Mouse (Mus musculus) liver, embryonic 12.5 days (tissue): ENCODE measurements at regions not wholly inside any gene's neighbourhood (a gene's known extent, or its start where the extent isn't known, plus 50 kb on each side); places are given as distances from the start of the nearest gene placed in this dataset.

Experiments used
- ATAC-seq: fragments of 200-750 bp; cut with Nextera tagmentation; 2 replicates; pipeline ENCODE4 v1.8.0; 2017; ENCODE audit warnings: moderate number of reproducible peaks, mild to moderate bottlenecking, moderate library complexity
- H3K27ac ChIP-seq: fragments of 300-500 bp; sonication (generic); 2 replicates; pipeline ENCODE4 v1.5.1; 2016; ENCODE audit warnings: mild to moderate bottlenecking
- H3K27me3 ChIP-seq: fragments of 300-500 bp; sonication (generic); replicated peaks from 2 replicates; pipeline ENCODE4 v1.6.1; 2016; ENCODE audit warnings: mild to moderate bottlenecking, moderate library complexity
- H3K36me3 ChIP-seq: fragments of 300-500 bp; sonication (generic); 2 replicates; pipeline ENCODE4 v1.6.1; 2016; ENCODE audit warnings: mild to moderate bottlenecking, moderate library complexity
- H3K4me1 ChIP-seq: fragments of 300-500 bp; sonication (generic); 2 replicates; pipeline ENCODE4 v1.6.1; 2016
- H3K4me2 ChIP-seq: fragments of 300-500 bp; sonication (generic); 2 replicates; pipeline ENCODE4 v1.6.1; 2016; ENCODE audit warnings: mild to moderate bottlenecking, moderate library complexity
- H3K4me3 ChIP-seq: fragments of 300-500 bp; sonication (generic); 2 replicates; pipeline ENCODE4 v1.5.1; 2016; ENCODE audit warnings: mild to moderate bottlenecking, moderate library complexity
- H3K9ac ChIP-seq: fragments of 300-500 bp; sonication (generic); 2 replicates; pipeline ENCODE4 v1.6.1; 2016; ENCODE audit warnings: mild to moderate bottlenecking, moderate library complexity
- H3K9me3 ChIP-seq: fragments of 300-500 bp; sonication (generic); replicated peaks from 2 replicates; pipeline ENCODE4 v1.6.1; 2016; ENCODE audit warnings: mild to moderate bottlenecking, moderate library complexity
- WGBS: fragments of 180-500 bp; shearing (Covaris S2); methylation state at CpG from one replicate; pipeline ENCODE4 v1.1.7; 2016; ENCODE audit not compliant: insufficient replicate concordance; 5-methylcytosine and 5-hydroxymethylcytosine counted together

DNA sequence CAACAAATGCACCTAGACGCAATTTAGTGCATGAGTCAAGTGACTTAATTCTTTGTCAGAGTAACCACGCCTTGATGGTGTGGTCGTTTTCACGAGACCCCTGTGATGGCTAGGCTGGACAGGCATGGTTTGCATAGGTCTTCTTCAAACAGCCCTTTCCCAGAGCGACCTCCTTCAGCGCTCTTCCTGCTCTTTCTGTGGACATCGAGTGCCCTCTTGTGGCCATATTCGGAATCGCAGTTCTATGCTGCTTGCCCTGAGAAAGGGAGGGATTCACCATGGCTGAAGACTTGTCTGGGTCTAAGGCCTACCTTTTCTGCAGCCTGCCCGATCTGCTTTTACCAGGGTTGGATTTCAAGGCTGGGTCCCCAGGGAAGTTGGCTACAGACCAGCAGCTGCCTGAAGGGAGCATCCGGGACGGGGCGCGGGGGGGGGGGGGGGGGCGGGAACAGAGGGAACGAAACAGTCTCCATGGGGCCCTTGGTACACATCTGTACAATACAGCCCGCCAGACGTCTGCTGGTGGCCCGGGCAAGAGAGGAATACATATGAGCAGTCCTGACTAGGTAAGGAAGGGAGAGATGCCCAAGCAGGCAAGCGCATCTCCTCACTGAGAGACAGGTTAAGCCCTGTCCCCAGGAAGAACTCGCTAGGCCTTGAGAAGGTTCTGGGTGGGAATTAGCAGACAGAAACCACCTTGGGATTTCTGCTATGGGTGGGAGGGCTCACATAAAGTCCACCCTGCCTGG, 415.6 kb downstream of the Zfp536 start:
- no peak overlapping the region for H3K4me3 ChIP-seq
- H3K4me1 ChIP-seq = no peaks in the 10 kb centered on the region
- no peak; the same call in 1 of the 2 replicates for ATAC-seq

DNA sequence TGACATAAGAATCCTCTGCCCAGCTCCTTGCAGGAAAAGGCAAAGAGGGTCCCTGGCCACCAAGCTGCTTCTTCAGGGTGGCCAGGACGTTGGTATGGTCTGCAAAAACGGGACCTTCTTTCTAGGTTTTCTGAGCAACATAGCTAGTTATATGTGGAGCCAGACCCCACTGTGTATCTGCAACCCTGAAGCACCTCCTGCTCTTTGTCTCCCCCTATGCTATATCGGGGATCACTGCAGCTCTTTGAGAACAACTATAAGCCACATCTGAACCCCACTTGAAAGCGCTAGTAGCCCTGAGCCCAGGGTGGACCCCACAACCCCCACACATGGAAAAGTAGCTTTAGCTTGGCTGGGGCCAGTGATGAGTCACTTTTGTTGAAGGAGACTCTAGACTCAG, 414.9 kb downstream of the Zfp536 start:
- Histone ChIP-seq H3K27me3 (peaks cover 15% of the 10 kb centered on the region), H3K9me3 (no peaks in the 10 kb centered on the region), H3K36me3 (no peaks in the 10 kb centered on the region), H3K4me3 (no peak overlapping the region), H3K4me1 (no peaks in the 10 kb centered on the region), H3K27ac (no peak overlapping the region), H3K4me2 (no peak overlapping the region), H3K9ac (no peak overlapping the region)
- 50% methylated on average over 4 of the region's 4 CpGs for WGBS
- ATAC-seq = no peak

More for the DNA sequence above, 415.6 kb downstream of the Zfp536 start:
- Histone ChIP-seq H3K27ac (no peak overlapping the region), H3K27me3 (peaks cover 15% of the 10 kb centered on the region), H3K36me3 (no peaks in the 10 kb centered on the region), H3K9me3 (no peaks in the 10 kb centered on the region), H3K9ac (no peak overlapping the region), H3K4me2 (peak overlapping the region; percentile 19; the same call in 1 of the 2 replicates)
- 20% methylated on average over 20 of the region's 21 CpGs for WGBS

DNA sequence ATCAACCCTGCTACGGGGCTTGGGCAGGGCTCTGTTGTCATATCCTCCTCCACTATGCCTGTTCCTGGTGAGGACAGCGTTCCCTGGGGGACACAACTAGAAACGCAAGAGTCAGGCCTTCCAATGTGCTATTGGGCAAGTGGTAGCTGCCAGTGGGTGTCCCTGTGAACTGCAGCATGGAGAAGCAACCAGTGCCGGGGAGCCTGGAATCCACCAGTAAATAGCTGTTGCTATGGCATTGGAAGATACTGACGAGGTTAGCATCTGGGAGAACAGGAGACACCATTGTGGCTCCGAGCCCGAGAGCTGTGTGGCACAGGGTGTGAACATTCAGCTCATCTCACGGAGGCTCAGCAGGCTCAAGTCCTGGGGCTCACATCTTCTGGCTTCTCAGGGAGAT, 414.0 kb downstream of the Zfp536 start:
- peaks cover 15% of the 10 kb centered on the region for H3K27me3 ChIP-seq
- no peaks in the 10 kb centered on the region for H3K4me1 ChIP-seq
- H3K36me3 ChIP-seq = no peaks in the 10 kb centered on the region
- no peak for ATAC-seq
- no peak overlapping the region for H3K4me3 ChIP-seq
- H3K9me3 ChIP-seq = no peaks in the 10 kb centered on the region
- H3K27ac ChIP-seq = no peak overlapping the region
- H3K9ac ChIP-seq = no peak overlapping the region
- H3K4me2 ChIP-seq = no peak overlapping the region
- WGBS = 65% methylated on average over 8 of the region's 8 CpGs

DNA sequence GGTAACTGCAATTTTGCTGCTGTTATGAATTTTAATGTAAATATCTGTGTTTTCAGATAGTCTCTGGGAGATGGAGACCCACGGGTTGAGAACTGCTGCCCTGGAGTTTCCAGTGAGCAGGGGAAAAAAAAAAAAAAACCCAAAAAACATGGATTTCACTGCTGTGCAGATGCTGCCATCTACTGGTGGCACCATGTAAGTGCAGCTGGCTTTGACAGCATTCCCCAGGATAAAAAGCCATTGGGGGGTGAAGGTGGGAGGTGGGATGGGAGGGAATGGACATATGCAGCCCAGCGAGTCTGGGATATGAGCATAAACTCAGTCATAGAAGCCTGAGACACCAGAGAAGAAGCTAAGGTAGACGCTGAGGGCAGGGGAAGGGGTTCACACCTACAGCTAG, 413.3 kb downstream of the Zfp536 start:
- Histone ChIP-seq H3K36me3 (no peaks in the 10 kb centered on the region), H3K27ac (no peak overlapping the region), H3K4me3 (no peak overlapping the region), H3K9ac (no peak overlapping the region), H3K4me2 (no peak overlapping the region), H3K4me1 (no peaks in the 10 kb centered on the region), H3K27me3 (peaks cover 15% of the 10 kb centered on the region), H3K9me3 (no peaks in the 10 kb centered on the region)
- WGBS = 2% methylated on average over 3 of the region's 3 CpGs
- ATAC-seq = no peak

DNA sequence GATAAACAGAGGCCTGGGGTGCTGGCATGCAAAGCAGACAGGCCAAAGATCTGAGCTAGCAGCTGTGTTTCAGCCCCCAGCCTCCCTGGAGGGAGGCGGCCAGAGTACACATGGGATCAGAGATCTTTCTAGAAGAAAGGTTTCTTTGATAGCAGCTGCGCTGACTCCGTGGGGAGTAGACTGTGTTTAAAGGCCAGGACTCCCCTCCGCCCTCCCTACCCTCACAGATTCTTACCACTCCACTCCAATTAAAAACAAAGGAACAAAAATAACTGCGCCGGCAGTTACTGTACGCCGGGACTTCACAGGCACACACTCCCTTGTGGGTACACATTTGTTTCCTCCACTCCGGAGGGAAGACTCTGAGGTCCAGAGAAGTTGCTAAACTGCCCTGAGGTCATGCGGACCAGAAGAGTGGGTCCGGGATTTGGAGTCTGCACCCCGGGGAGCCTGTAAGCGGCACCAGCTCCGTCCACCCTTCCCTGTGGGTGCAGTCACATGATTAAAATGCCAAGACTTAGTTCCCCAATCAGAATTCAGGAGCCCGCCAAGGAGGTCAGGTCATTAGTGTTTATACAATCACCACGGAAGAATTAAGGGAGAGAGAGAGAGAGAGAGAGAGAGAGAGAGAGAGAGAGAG, 411.5 kb downstream of the Zfp536 start:
- Histone ChIP-seq H3K4me3 (peak overlapping the region; percentile 21), H3K4me2 (peak overlapping the region; percentile 55), H3K27me3 (peaks cover 15% of the 10 kb centered on the region), H3K36me3 (no peaks in the 10 kb centered on the region), H3K9ac (no peak overlapping the region), H3K9me3 (no peaks in the 10 kb centered on the region), H3K27ac (no peak overlapping the region), H3K4me1 (no peaks in the 10 kb centered on the region)
- no peak for ATAC-seq
- 9% methylated on average over 16 of the region's 16 CpGs for WGBS

DNA sequence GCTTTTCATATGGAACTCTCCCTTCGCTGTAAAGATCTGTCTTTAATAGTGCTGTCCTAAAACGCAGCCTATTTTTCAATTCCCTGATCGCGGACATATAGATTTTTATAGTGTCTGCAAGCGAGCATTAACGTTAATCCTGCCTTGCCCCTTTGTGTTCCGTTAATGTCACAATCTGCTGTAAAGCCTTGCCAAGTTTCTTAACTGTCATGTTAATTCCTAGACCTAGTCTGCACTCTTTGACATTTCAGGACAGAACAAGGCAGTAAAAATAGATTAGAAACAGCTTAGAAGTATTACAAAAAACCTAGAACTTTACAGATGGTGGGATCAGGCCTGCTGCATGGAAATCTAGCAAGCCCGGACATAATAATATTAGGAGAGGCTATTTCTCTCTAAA, 410.6 kb downstream of the Zfp536 start:
- 56% methylated on average over 8 of the region's 8 CpGs for WGBS
- ATAC-seq = no peak
- Histone ChIP-seq H3K4me1 (no peaks in the 10 kb centered on the region), H3K9me3 (no peaks in the 10 kb centered on the region), H3K27ac (no peak overlapping the region), H3K36me3 (no peaks in the 10 kb centered on the region), H3K27me3 (peaks cover 15% of the 10 kb centered on the region), H3K9ac (no peak overlapping the region), H3K4me2 (0 out of 2 replicates have a peak overlapping the region, but pooled peaks have one; percentile 55), H3K4me3 (no peak overlapping the region)

DNA sequence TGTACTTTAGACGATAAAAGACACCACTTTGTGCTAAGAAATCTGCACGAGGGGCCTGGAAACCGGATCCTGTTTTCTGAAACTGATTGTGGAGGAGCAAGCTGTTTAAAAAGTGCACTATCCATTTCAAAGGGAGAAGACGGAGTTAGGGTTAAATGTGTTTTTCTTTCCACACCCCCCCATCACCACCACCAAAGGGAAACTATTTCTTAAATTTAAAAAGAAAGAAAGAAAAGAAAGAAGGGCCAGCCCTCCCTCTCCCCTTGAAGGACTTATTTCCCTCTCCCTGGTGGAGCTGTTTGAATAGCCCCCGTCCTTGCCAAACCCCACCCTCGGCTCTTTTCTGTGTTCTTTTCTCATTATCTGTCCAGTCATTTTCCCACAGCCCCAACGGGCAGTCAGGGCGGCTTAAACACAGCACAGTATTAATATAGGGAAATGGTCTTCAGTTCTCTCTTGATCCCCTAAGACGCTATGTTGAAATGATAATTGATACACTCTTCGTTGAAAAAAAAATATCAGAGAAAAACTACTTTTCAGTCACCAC, 409.7 kb downstream of the Zfp536 start:
- Histone ChIP-seq H3K36me3 (no peaks in the 10 kb centered on the region), H3K27ac (no peak overlapping the region), H3K9me3 (no peaks in the 10 kb centered on the region), H3K4me2 (no peak overlapping the region), H3K9ac (no peak overlapping the region), H3K4me1 (no peaks in the 10 kb centered on the region), H3K27me3 (peaks cover 15% of the 10 kb centered on the region), H3K4me3 (no peak overlapping the region)
- no peak for ATAC-seq
- WGBS = 52% methylated on average over 10 of the region's 10 CpGs

DNA sequence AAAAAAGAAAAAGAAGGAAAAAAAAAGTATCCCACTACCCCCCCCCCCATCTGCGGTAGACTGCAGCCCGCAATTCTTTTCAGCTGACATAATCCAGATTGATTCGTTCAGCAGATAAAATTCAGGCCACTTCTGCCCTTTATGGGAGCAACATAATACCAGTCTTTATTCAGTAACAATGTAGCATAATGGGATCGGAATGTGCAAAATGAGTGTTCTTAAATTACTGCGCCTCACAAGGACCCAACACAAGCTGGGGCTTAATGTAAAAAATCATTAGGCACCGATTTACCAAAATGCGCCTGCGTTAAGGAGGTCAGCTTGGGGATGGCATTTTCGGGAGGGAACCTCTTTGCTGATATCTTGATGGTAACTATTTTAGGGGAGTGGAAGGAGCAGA, 409.2 kb downstream of the Zfp536 start:
- Histone ChIP-seq H3K27ac (no peak overlapping the region), H3K4me2 (no peak overlapping the region), H3K4me3 (no peak overlapping the region), H3K9ac (no peak overlapping the region), H3K27me3 (peaks cover 15% of the 10 kb centered on the region), H3K9me3 (no peaks in the 10 kb centered on the region), H3K36me3 (no peaks in the 10 kb centered on the region), H3K4me1 (no peaks in the 10 kb centered on the region)
- ATAC-seq = no peak
- 68% methylated on average over 9 of the region's 9 CpGs for WGBS

DNA sequence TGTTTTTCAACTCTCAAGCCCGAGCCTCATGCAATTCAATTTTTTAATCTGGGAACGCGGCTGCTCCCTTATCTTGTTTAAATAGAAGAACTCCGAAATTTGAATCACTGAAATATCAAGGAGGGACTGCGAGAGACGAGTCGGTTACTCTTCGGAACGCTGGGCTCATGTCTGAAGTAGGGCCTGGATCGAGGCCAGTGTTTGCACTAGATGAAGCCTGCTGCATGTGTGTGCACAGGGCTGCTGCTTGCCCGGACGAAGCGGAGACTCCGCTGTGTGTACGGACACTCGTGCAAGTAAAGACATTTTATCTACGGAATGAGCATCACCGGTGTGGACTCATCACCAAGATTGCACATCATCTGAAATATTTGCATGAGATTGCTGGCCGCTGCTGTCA, 407.4 kb downstream of the Zfp536 start:
- WGBS = 67% methylated on average over 19 of the region's 19 CpGs

DNA sequence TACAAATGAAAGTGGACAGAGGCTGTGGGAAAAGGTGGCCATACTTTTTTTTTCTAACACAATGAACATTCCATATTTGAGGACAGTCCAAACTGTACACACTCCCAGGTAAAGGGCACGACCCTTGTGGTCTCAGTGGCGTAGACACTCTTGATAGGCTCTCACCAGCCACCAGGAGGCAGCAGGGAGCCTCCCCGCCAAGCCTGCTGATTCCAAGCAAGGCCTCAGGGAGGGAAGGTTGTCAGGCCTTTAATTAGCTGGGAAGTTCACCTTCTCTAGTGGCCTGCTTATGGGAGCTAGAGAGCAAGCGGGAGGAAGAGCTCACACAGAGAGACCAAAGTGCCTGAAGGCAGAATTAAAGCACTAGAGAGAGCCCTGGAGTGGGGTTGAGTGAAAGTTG, 403.7 kb downstream of the Zfp536 start:
- Histone ChIP-seq H3K36me3 (no peaks in the 10 kb centered on the region), H3K9me3 (no peaks in the 10 kb centered on the region), H3K4me2 (no peak overlapping the region), H3K27ac (no peak overlapping the region), H3K4me1 (no peaks in the 10 kb centered on the region), H3K4me3 (no peak overlapping the region), H3K9ac (no peak overlapping the region), H3K27me3 (peaks cover 6% of the 10 kb centered on the region; the same call in 1 of the 2 replicates)
- 31% methylated on average over 4 of the region's 4 CpGs for WGBS
- ATAC-seq = no peak

More for the DNA sequence above, 407.4 kb downstream of the Zfp536 start:
- H3K27ac ChIP-seq = no peak overlapping the region
- peaks cover 7% of the 10 kb centered on the region for H3K27me3 ChIP-seq
- no peaks in the 10 kb centered on the region for H3K9me3 ChIP-seq
- H3K4me2 ChIP-seq = no peak overlapping the region
- no peak overlapping the region for H3K4me3 ChIP-seq
- ATAC-seq = no peak
- H3K9ac ChIP-seq = no peak overlapping the region
- no peaks in the 10 kb centered on the region for H3K4me1 ChIP-seq
- no peaks in the 10 kb centered on the region for H3K36me3 ChIP-seq

DNA sequence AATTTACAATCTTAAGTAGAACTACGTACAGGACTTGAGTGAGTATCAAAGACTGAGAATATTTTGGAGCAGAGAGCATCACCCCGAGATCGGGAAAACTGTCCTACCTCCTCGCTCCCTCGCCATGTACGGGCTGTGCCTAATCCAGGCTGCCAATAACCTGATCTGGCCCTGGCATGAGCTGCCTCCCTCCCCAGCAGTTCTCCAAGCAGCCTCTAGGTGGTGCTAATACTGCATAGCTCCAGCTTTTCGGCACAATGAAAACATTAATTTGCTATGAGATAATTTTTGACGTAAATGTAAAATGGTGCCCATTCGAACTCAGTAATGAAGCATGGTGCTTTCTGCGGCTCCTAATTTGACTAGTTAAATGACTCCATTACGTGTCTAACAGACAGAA, 399.6 kb downstream of the Zfp536 start:
- Histone ChIP-seq H3K4me1 (no peaks in the 10 kb centered on the region), H3K4me2 (no peak overlapping the region), H3K36me3 (no peaks in the 10 kb centered on the region), H3K27ac (no peak overlapping the region), H3K4me3 (no peak overlapping the region), H3K9ac (no peak overlapping the region), H3K27me3 (peaks cover 11% of the 10 kb centered on the region; the same call in 1 of the 2 replicates), H3K9me3 (no peaks in the 10 kb centered on the region)
- WGBS = 16% methylated on average over 11 of the region's 11 CpGs
- no peak for ATAC-seq

DNA sequence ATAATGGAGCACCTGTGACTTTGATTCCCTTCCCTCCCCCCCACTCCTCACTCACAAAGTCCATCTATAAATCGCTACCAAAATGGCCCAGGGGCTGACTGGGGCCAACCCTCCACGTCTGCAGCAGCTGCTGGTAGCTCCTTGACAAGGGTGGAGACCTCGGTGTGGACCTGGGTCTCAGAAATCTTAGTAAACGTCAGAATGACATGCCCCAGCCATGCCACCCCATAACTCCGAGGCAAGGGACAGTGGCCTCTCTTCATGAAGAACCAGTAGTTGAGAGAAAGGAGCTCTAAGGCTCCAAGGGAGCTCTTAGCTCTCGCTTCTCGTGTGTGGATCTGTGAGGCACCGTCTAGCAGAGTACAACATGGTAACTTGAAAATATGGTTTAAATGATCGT, 398.4 kb downstream of the Zfp536 start:
- Histone ChIP-seq H3K36me3 (no peaks in the 10 kb centered on the region), H3K4me2 (no peak overlapping the region), H3K4me1 (no peaks in the 10 kb centered on the region), H3K27me3 (peaks cover 11% of the 10 kb centered on the region; the same call in 1 of the 2 replicates), H3K4me3 (no peak overlapping the region), H3K27ac (no peak overlapping the region), H3K9ac (no peak overlapping the region), H3K9me3 (no peaks in the 10 kb centered on the region)
- ATAC-seq = no peak
- 59% methylated on average over 9 of the region's 9 CpGs for WGBS
